Mouse (Mus musculus) intestine, embryonic 14.5 days (tissue): ENCODE data around the gene Golga4. TPM values are rescaled to one million over a fixed set of nuclear protein-coding genes. Genes with fewer than 3 reads are reported as not detected.
A peak's percentile ranks its signal among the peaks of the same experiment; 100 is the strongest.

ENCODE experiments used
- ATAC-seq: fragments of 200-750 bp; cut with Nextera tagmentation; replicated peaks from 2 replicates; pipeline ENCODE4 v1.8.0; 2017; ENCODE audit warnings: low read depth, moderate number of reproducible peaks, moderate TSS enrichment, moderate library complexity; ENCODE audit not compliant: low FRiP score, low TSS enrichment
- DNase-seq: peaks from one replicate; pipeline ENCODE4 v3.0.0-alpha.2; 2018; ENCODE audit warnings: low spot score
- H3K27ac ChIP-seq: fragments of 300-500 bp; sonication (generic); 2 replicates; pipeline ENCODE4 v1.5.1; 2014; ENCODE audit warnings: low read depth, mild to moderate bottlenecking, control low read depth
- H3K27me3 ChIP-seq: fragments of 300-500 bp; sonication (generic); replicated peaks from 2 replicates; pipeline ENCODE4 v1.6.1; 2014; ENCODE audit warnings: low read length, control low read depth; ENCODE audit not compliant: control insufficient read depth, insufficient read depth
- H3K36me3 ChIP-seq: fragments of 300-500 bp; sonication (generic); 2 replicates; pipeline ENCODE4 v1.6.1; 2014; ENCODE audit warnings: low read length, control low read depth; ENCODE audit not compliant: control insufficient read depth, insufficient read depth
- H3K4me1 ChIP-seq: fragments of 300-500 bp; sonication (generic); replicated peaks from 2 replicates; pipeline ENCODE4 v1.6.1; 2014; ENCODE audit warnings: low read length, control low read depth, mixed read lengths; ENCODE audit not compliant: control insufficient read depth, insufficient read depth
- H3K4me2 ChIP-seq: fragments of 300-500 bp; sonication (generic); 2 replicates; pipeline ENCODE4 v1.6.1; 2014; ENCODE audit warnings: low read length
- H3K4me3 ChIP-seq: fragments of 300-500 bp; sonication (generic); 2 replicates; pipeline ENCODE4 v1.5.1; 2014; ENCODE audit warnings: low read depth, low read length, control low read depth, mixed read lengths
- H3K9ac ChIP-seq: fragments of 300-500 bp; sonication (generic); 2 replicates; pipeline ENCODE4 v1.6.1; 2014; ENCODE audit warnings: mild to moderate bottlenecking, low read length
- H3K9me3 ChIP-seq: fragments of 300-500 bp; sonication (generic); 2 replicates; pipeline ENCODE4 v1.6.1; 2016; ENCODE audit warnings: low read length, control low read depth; ENCODE audit not compliant: control insufficient read depth
- WGBS: fragments of 180-500 bp; shearing (Covaris S2); extraction: QIAGEN DNeasy Blood & Tissue Kit; methylation state at CpG from one replicate; pipeline ENCODE4 v1.1.7; 2014; 5-methylcytosine and 5-hydroxymethylcytosine counted together
- polyA plus RNA-seq: library from polyadenylated mRNA; unstranded; fragments of >200 nt; fragmentation: Nextera tagmentation; extraction: Ambion mirVana; gene quantifications from 2 replicates; pipeline ENCODE4 v1.2.1, GENCODE M21; 2014

Gene Golga4
- polyA plus RNA-seq, 1 experiment from 2014 or later = 59.5 TPM

- 83% methylated on average over 18 of the region's 18 CpGs for WGBS
- Histone ChIP-seq H3K27me3 (no peaks in the 10 kb centered on the region), H3K27ac (no peak overlapping the region), H3K4me2 (no peak overlapping the region), H3K9me3 (no peaks in the 10 kb centered on the region), H3K9ac (no peak overlapping the region), H3K4me1 (no peaks in the 10 kb centered on the region), H3K36me3 (peaks cover 8% of the 10 kb centered on the region; the same call in 1 of the 2 replicates), H3K4me3 (no peak overlapping the region)
- no peak for DNase-seq
- ATAC-seq = no peak
Measured at GRCm38 (mm10) chr9:118622376-118623166, 116.5 kb downstream of the Golga4 start.

DNA sequence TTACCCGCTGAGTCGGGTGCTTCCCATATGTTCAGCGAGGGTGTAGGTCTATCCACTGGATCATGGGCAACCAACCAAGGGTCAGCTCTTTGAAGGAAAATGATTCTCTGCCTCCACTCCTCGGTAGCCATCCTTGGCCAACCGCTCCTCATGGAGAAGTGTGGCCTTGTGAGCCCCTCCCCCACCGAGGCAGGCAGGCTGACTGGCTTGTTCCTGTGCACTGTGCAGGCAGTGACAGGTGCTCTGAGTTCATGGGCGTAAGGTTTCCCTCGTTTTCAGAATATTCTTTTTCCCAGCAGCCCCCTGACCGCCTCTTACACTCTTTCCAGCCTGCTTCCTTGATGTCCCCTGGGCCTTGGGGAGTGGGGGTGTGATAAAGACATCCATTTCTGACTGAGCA, 117.4 kb downstream of the Golga4 start:
- no peak overlapping the region for H3K9ac ChIP-seq
- peaks cover 8% of the 10 kb centered on the region for H3K36me3 ChIP-seq
- ATAC-seq = no peak
- no peak overlapping the region for H3K4me3 ChIP-seq
- H3K27ac ChIP-seq = no peak overlapping the region
- no peaks in the 10 kb centered on the region for H3K9me3 ChIP-seq
- no peak overlapping the region for H3K4me2 ChIP-seq
- no peaks in the 10 kb centered on the region for H3K27me3 ChIP-seq
- WGBS = 73% methylated on average over 9 of the region's 9 CpGs
- no peaks in the 10 kb centered on the region for H3K4me1 ChIP-seq
- no peak for DNase-seq

GRCm38 (mm10) chr9:118624146-118624545, 118.1 kb downstream of the Golga4 start:
- no peak overlapping the region for H3K4me2 ChIP-seq
- 68% methylated on average over 7 of the region's 7 CpGs for WGBS
- no peak for ATAC-seq
- no peak overlapping the region for H3K4me3 ChIP-seq
- H3K27ac ChIP-seq = no peak overlapping the region
- H3K4me1 ChIP-seq = no peaks in the 10 kb centered on the region; the same call in 1 of the 2 replicates
- H3K36me3 ChIP-seq = peaks cover 9% of the 10 kb centered on the region
- no peak overlapping the region for H3K9ac ChIP-seq
- H3K9me3 ChIP-seq = no peaks in the 10 kb centered on the region
- no peak for DNase-seq
- no peaks in the 10 kb centered on the region for H3K27me3 ChIP-seq

- peak; percentile 61 for DNase-seq
- peak; percentile 75; the same call in 1 of the 2 replicates for ATAC-seq
- WGBS = 21% methylated on average over 6 of the region's 6 CpGs
Measured at GRCm38 (mm10) chr9:118629763-118630379, 123.8 kb downstream of the Golga4 start.

More at GRCm38 (mm10) chr9:118629763-118630379, 123.8 kb downstream of the Golga4 start:
- H3K4me3 ChIP-seq = no peak overlapping the region
- H3K4me2 ChIP-seq = no peak overlapping the region
- H3K27me3 ChIP-seq = no peaks in the 10 kb centered on the region
- no peaks in the 10 kb centered on the region for H3K9me3 ChIP-seq
- H3K9ac ChIP-seq = no peak overlapping the region
- no peak overlapping the region for H3K27ac ChIP-seq
- H3K4me1 ChIP-seq = peaks cover 16% of the 10 kb centered on the region
- peaks cover 11% of the 10 kb centered on the region for H3K36me3 ChIP-seq

Other genes starting within 250 kb of the Golga4 start
- 0.07 and 0.34 TPM in 2 replicates for gene Eomes, start 28.1 kb upstream of the Golga4 start, polyA plus RNA-seq
- 9.5 and 12.6 TPM in 2 replicates for gene Itga9, start 100.4 kb downstream of the Golga4 start, polyA plus RNA-seq